Mouse (Mus musculus) R1 (cell line): ENCODE results near the gene Rin1.

Experiments
- DNase-seq: peaks from one replicate; pipeline ENCODE4 v3.0.0-alpha.2; 2018; ENCODE audit warnings: low read depth, low spot score

Gene Rin1

DNA sequence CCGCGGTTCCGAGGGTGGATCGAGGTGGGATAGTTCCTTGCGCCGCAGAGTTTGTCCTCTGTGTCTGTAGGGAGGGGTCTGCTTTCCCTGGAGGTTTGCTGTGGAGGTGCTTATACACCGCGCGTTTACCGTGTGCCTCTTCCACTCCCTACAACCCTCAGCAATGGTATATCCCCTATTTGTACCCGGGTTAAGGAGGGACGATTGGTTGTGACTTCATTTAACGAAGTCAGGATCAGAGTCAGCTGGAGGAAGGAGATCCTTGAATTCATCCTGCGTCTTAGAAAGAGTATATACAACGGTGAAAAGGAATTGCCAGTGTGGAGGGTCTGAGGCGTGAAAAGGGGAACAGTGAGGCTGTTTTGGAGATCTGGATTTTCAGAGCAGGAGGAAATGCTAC, 8.7 kb upstream of the Rin1 start:
- no peak for DNase-seq

DNA sequence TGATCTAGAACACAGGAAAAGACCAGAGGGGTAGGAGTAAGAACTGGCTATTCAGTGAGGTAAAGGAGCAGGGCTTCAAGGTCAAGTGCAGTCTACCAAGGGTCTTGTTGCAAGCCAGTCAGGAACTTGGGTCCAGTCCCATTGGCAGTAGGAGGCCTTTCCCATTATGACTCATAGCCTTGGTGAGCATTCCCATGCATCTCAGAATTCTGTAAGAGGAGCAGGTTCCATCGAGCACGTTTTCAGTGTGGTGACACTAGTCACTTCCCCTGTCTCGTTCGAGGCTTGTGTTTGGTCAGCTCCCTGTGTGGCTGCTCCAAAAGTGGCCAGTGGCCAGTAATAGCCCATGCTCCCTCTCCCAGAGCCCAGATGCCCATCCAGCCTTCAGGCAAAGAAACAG, 4.8 kb upstream of the Rin1 start:
- DNase-seq: no peak

GRCm38 (mm10) chr19:5048138-5049056, 1.9 kb upstream of the Rin1 start:
- DNase-seq: no peak

- DNase-seq: no peak
Observed at GRCm38 (mm10) chr19:5049325-5049724, 956 bp upstream of the Rin1 start.

DNA sequence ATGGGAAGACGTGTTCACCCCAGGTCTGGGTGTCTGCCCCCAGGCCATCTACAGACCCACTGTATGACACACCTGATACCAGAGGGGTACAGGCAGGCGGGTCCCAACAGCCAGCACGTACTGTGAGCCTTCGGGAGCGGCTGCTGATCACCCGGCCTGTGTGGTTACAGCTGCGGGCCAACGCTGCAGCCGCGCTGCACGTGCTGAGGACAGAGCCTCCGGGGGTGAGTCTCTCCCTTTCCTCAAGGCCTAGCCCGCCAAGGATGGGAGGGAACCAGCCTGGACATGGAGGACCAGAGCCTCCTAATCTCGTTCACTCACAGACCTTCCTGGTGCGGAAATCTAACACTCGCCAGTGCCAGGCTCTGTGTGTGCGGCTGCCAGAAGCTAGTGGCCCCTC, 750 bp downstream of the Rin1 start:
- DNase-seq: no peak

GRCm38 (mm10) chr19:5051515-5051914, 1.2 kb downstream of the Rin1 start:
- no peak for DNase-seq

DNA sequence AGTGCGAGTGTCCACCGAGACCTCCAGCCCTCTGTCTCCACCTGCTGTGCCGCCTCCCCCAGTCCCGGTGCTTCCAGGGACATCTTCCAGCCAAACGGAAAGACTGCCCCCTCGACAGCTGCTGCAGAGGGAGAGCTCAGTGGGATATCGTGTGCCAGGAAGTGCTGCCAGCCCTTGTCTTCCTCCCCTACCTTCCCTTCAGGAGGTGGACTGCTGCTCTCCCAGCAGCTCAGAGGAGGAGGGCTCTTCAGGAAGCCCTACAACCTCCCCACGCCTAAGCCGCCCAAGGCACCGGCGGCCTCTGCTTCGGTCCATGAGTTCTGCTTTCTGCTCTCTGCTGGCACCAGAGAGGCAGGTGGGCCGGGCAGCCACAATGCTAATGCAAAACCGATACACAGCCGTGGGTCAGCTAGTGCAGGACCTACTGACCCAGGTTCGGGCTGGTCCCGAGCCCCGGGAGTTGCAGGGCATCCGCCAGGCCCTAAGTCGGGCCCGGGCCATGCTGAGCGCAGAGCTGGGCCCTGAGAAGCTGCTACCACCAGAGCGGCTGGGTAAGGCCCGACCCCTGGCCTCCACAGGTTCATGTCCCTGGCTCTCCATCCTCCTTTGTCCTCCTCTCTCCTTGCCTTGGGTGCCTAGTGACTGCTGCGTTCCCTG, 2.0 kb downstream of the Rin1 start:
- no peak for DNase-seq

- no peak for DNase-seq
Observed at GRCm38 (mm10) chr19:5052853-5053252, 2.6 kb downstream of the Rin1 start.

DNA sequence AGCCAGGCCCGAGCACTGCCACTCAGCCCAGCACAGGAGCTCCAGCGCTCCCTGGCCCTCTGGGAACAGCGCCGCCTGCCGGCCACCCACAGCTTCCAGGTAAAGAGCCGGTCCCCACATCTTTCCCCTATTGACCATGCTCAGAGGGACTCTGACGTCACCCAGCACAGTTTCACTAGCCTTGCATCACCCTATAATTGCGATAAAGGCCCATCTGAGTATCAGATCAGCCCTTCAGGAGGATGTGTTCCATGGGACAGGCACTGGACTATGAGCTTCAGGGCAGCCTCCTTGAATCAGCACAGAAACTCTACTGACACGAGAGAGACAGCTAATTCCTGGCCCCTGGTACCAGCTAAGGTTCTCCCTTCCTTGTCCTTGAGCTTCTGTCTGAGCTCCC, 3.6 kb downstream of the Rin1 start:
- peak; percentile 82 for DNase-seq

DNA sequence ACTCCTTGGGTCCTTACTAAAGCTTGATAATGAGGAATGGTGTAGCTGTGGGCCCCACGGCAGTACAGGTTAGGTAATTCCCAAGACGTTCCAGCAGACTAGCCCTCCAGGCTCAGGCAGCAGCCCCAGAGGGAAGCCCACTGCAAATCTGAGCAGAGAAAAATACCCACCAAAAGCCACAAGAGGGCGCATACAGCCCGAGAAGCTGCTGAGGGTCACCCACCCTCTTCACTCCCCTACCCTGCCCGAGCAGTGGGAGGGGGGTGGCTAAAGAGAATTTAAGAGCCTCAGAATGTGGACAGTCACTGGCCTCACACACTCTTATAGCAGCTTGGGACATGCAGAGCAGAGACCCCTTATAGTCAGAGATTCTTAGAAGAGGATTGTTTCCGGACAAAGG, 6.0 kb downstream of the Rin1 start:
- peak; percentile 72 for DNase-seq

DNA sequence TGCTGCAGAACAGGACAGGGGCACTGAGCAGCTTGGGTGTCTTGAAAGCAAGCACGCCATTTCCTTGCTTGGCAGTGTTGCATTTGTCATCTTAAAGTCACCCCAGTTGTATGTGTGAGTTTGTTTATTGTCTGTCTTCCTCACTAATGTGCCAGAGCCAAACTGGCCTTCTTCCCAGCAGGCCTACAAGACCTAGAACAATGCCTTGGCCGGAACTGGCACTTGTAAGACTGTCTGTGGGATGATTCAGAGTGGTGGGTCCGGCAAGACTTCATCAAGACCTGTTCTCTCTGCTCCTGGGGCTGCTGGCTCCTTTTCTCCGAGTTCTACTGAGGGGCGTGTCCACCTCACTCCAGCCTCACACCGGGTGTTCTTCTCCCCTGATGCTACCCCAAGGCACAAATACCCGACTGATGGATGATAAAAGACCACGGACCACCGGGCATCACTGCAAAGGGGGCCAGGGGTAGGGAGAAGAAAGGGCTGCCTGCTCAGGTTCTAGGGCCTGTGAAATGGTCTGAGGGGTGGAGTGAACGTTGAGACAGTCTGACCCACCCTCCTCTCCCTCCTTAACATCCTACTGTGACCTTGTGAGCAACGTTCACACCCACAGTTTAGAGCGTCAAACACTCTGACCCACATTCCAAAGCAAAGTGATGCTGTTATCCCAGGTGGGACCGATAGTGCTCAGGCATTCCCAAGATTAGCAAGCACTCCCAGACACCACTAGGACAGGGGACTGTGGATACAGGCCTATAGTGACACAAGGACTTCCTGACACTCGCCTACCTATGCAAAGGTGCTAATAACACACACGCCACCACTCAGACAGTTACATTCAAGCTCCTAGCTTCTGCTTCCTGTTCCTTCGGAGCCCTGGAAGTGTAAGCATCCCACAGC, 7.8 kb downstream of the Rin1 start:
- peak; percentile 91 for DNase-seq

DNA sequence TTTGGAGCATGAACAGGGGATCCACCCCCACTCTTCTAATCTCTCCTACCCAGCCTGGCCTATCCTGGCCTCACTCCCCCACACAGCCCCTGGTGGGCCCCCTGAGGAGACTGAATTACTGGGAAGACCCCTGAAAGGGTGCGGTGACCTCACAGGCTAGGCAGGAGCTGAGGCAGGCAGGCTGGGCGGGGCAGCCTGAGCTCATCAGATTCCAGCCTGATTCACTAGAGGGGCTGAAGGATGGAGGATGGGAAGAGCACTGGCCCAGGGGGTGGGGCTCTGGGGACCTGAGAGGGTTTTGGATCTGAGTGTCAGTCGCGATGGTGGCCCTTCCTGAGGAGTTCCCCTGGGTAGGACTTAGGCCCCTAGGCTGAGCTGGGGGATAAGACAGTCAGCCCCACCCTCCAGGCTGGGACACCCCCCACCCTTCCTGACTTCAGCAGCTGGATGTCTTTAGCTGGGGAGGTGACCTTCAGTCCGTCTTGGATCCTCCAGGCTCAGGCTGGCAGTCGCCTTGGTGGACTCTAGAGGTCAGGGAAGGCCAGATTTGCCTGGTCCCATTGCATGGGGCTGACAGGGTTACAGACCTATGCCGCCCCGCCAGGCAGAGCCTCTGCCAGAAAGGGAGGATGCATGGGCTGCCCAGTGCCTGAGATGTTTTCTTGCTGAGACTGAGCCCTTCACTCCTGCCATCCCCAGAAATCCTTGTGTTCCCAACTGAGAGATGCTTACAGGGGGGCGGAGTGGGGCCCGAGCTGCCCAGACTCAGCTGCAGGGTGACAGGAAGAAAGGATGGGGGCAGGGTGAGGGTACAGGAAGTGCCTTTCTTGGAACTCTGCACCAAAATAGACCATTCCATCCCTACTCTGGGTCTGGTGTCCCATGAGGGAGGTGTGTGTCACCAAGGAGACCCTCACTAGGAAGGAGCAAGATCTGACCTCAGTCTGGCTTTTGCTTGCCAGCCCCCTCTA, 8.8 kb downstream of the Rin1 start:
- DNase-seq: peak; percentile 80

- DNase-seq: peak; percentile 50
Observed at GRCm38 (mm10) chr19:5060365-5061330, 10.4 kb downstream of the Rin1 start.

- no peak for DNase-seq
Observed at GRCm38 (mm10) chr19:5062041-5062440, 11.8 kb downstream of the Rin1 start.

GRCm38 (mm10) chr19:5062446-5062845, 12.2 kb downstream of the Rin1 start:
- no peak for DNase-seq

DNA sequence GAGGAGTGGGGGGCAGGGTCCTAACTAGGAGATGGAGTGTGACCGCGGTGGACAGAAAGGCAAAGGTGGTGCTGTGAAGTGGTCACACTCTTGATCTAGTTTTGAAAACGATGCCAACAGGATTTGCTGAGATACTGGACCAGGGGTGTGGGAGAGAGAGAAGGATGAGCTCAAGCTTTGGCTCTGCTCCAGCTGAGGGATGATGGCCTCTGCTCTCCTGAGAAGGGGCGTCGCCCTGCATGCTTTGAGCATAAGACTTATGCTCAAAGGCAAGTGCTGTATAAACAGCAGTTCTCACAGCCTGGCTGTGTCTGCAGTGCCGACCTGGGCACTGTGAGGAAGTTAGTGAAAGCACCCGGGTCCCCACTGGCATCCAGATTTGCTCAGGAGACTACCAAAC, 14.8 kb downstream of the Rin1 start:
- no peak for DNase-seq

DNA sequence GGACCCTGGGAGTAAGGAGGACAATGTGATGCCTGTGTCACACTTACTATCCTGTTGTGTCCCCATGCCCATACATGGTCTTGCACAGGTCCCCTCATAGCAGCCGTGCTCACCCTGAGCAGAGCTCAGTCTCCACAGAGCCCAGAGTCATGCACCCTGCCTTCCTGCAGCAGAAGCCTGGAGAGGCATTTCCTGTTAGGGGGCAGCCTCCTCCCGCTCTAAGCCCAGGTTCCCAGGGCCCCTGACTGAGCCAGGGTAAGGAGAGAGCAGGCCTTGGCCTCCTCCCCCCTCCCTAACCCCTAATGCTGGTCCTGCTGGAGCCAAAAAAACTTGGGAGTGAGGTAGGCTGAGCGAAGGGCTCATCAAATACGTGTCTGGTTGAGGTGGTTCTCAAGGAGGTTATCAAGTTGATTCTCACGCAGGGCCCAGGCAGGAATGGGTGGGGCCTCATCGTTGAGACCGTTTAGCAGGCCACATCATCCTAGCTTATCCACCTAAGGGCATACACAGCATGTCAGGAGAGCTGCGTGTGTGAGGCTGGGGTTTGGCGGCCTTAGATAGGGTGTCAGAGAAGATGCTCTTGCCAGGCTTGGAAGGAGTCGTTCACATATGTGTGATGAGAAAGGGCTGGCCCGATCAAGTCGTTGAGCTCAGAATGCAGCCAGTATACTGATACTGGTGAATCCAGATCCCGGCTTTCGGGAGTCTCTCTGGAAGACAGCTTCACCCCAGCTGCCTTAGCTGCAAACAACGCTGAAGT, 16.9 kb downstream of the Rin1 start:
- peak; percentile 33 for DNase-seq

DNA sequence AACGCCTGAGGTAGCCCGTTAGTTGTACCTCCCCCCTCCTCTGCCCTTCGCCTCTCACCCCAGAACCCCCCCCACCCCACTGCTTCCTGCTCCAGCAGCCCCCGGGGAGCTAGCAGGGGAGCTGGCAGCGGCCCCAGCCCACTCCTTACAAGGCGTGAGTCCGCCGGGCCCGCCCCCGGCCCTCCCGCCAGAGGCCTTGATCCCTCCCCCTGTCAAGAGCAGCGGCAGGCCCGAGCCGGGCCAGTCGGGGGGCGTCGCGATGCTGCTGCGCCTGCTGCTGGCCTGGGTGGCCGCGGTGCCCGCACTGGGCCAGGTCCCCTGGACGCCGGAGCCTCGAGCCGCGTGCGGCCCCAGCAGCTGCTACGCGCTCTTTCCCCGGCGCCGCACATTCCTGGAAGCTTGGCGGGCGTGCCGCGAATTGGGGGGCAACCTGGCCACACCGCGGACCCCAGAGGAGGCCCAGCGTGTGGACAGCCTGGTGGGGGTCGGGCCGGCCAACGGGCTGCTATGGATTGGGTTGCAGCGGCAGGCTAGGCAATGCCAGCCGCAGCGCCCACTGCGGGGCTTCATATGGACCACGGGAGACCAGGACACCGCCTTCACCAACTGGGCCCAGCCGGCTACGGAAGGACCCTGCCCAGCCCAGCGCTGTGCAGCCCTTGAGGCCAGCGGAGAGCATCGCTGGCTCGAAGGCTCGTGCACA, 17.7 kb downstream of the Rin1 start, which contains the start of gene Cd248:
Gene Cd248 (plus strand): TSS at position 212 of the 703 bp plus-strand sequence.
- peak; percentile 54 for DNase-seq
